Mouse (Mus musculus) liver, postnatal 0 days (tissue): ENCODE data around the gene Pole4. TPM values are rescaled to one million over a fixed set of nuclear protein-coding genes. Genes with fewer than 3 reads are reported as not detected.

Source experiments
- ATAC-seq: fragments of 200-750 bp; cut with Nextera tagmentation; 2 replicates; pipeline ENCODE4 v1.8.0; 2017; ENCODE audit warnings: mild to moderate bottlenecking, moderate library complexity
- DNase-seq: peaks from one replicate; pipeline ENCODE4 v3.0.0-alpha.2; 2016
- H3K27ac ChIP-seq: fragments of 300-500 bp; sonication (generic); 2 replicates; pipeline ENCODE4 v1.5.1; 2014; ENCODE audit warnings: antibody characterized with exemption, moderate library complexity, mild to moderate bottlenecking, low read depth
- H3K27me3 ChIP-seq: fragments of 300-500 bp; sonication (generic); 2 replicates; pipeline ENCODE4 v1.6.1; 2014; ENCODE audit warnings: low read length, control low read depth, mixed read lengths; ENCODE audit not compliant: insufficient read depth
- H3K36me3 ChIP-seq: fragments of 300-500 bp; sonication (generic); replicated peaks from 2 replicates; pipeline ENCODE4 v1.6.1; 2014; ENCODE audit warnings: mild to moderate bottlenecking, control low read depth, low read length, moderate library complexity, mixed read lengths; ENCODE audit not compliant: insufficient read depth
- H3K4me1 ChIP-seq: fragments of 300-500 bp; sonication (generic); 2 replicates; pipeline ENCODE4 v1.6.1; 2014; ENCODE audit warnings: antibody characterized with exemption, mild to moderate bottlenecking, control low read depth; ENCODE audit not compliant: insufficient read depth
- H3K4me2 ChIP-seq: fragments of 300-500 bp; sonication (generic); 2 replicates; pipeline ENCODE4 v1.6.1; 2014; ENCODE audit warnings: low read depth, mild to moderate bottlenecking, low read length, moderate library complexity, mixed read lengths
- H3K4me3 ChIP-seq: fragments of 300-500 bp; sonication (generic); 2 replicates; pipeline ENCODE4 v1.5.1; 2014; ENCODE audit warnings: low read depth, low read length
- H3K9ac ChIP-seq: fragments of 300-500 bp; sonication (generic); replicated peaks from 2 replicates; pipeline ENCODE4 v1.6.1; 2014; ENCODE audit warnings: mild to moderate bottlenecking, moderate library complexity
- H3K9me3 ChIP-seq: fragments of 300-500 bp; sonication (generic); 2 replicates; pipeline ENCODE4 v1.6.1; 2016; ENCODE audit warnings: mild to moderate bottlenecking, control low read depth, low read length, mixed read lengths
- CTCF ChIP-seq: sonication (generic); IDR thresholded peaks from 2 replicates; pipeline ENCODE4 v1.5.1; 2016; ENCODE audit warnings: antibody characterized with exemption, low read depth
- EP300 ChIP-seq: IDR thresholded peaks from 2 replicates; pipeline ENCODE4 v1.6.1; 2016; ENCODE audit warnings: antibody characterized with exemption, low read depth, mild to moderate bottlenecking
- WGBS: fragments of 180-500 bp; shearing (Covaris S2); extraction: QIAGEN DNeasy Blood & Tissue Kit; methylation state at CpG from one replicate; pipeline ENCODE4 v1.1.7; 2014; ENCODE audit not compliant: insufficient replicate concordance; 5-methylcytosine and 5-hydroxymethylcytosine counted together
- polyA plus RNA-seq: library from polyadenylated mRNA; unstranded; fragments of >200 nt; fragmentation: Nextera tagmentation; extraction: Ambion mirVana; gene quantifications from 2 replicates; pipeline ENCODE4 v1.2.1, GENCODE M21; 2015

The Pole4 gene
- polyA plus RNA-seq, 1 experiment from 2014 or later = 87.7 TPM

DNA sequence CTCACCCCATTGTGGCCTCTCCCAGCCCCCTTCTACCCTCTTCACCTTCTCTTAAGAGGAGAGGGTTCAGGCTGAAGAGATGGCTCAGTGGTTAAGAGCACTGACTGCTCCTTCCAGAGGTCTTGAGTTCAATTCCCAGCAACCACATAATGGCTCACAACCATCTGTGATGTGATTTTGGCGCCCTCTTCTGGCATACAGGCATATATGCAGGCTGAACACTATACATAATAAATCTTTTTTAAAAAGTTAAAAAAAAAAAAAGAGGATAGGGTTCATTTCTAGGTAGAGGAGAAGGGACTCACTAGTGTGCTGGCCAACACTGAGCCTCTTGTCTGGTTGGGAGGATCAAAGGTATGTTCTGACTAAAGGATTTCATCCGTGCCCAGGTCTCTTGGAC, 44.9 kb upstream of the Pole4 start:
- H3K9ac ChIP-seq = no peak overlapping the region
- no peak overlapping the region for H3K4me2 ChIP-seq
- no peak for DNase-seq
- H3K4me1 ChIP-seq = no peaks in the 10 kb centered on the region
- WGBS = 58% methylated on average over 2 of the region's 2 CpGs
- ATAC-seq = no peak
- peaks cover 9% of the 10 kb centered on the region; the same call in 1 of the 2 replicates for H3K36me3 ChIP-seq
- no peaks in the 10 kb centered on the region for H3K27me3 ChIP-seq
- H3K27ac ChIP-seq = no peak overlapping the region
- no peaks in the 10 kb centered on the region for H3K9me3 ChIP-seq
- no peak overlapping the region for H3K4me3 ChIP-seq
- TF ChIP-seq CTCF (peak; percentile 49), EP300 (no peak)

GRCm38 (mm10) chr6:82748106-82748672, 43.0 kb upstream of the Pole4 start:
- H3K27me3 ChIP-seq = no peaks in the 10 kb centered on the region
- DNase-seq = no peak
- no peak for ATAC-seq
- no peak overlapping the region for H3K4me3 ChIP-seq
- 80% methylated on average over 9 of the region's 9 CpGs for WGBS
- no peaks in the 10 kb centered on the region for H3K4me1 ChIP-seq
- no peak overlapping the region for H3K4me2 ChIP-seq
- H3K9me3 ChIP-seq = no peaks in the 10 kb centered on the region
- peaks cover 17% of the 10 kb centered on the region for H3K36me3 ChIP-seq
- H3K9ac ChIP-seq = no peak overlapping the region
- TF ChIP-seq CTCF (no peak), EP300 (no peak)
- no peak overlapping the region for H3K27ac ChIP-seq

GRCm38 (mm10) chr6:82747085-82747484, 41.9 kb upstream of the Pole4 start:
- Histone ChIP-seq H3K4me1 (no peaks in the 10 kb centered on the region), H3K9ac (no peak overlapping the region), H3K4me3 (no peak overlapping the region), H3K9me3 (no peaks in the 10 kb centered on the region), H3K36me3 (peaks cover 24% of the 10 kb centered on the region), H3K27me3 (no peaks in the 10 kb centered on the region), H3K27ac (no peak overlapping the region), H3K4me2 (no peak overlapping the region)
- TF ChIP-seq EP300 (no peak), CTCF (no peak)
- DNase-seq (no peak), ATAC-seq (no peak)
- 51% methylated on average over 5 of the region's 5 CpGs for WGBS

GRCm38 (mm10) chr6:82744553-82744952, 39.4 kb upstream of the Pole4 start:
- peaks cover 8% of the 10 kb centered on the region for H3K4me1 ChIP-seq
- 76% methylated on average over 9 of the region's 9 CpGs for WGBS
- TF ChIP-seq EP300 (no peak), CTCF (no peak)
- no peak overlapping the region for H3K4me2 ChIP-seq
- no peaks in the 10 kb centered on the region for H3K9me3 ChIP-seq
- peaks cover 17% of the 10 kb centered on the region for H3K36me3 ChIP-seq
- no peak for ATAC-seq
- DNase-seq = no peak
- no peak overlapping the region for H3K4me3 ChIP-seq
- H3K27ac ChIP-seq = no peak overlapping the region
- no peak overlapping the region for H3K9ac ChIP-seq
- no peaks in the 10 kb centered on the region for H3K27me3 ChIP-seq

GRCm38 (mm10) chr6:82741518-82741880, 36.3 kb upstream of the Pole4 start:
- Histone ChIP-seq H3K4me3 (no peak overlapping the region), H3K36me3 (peaks cover 32% of the 10 kb centered on the region), H3K27me3 (no peaks in the 10 kb centered on the region), H3K9me3 (no peaks in the 10 kb centered on the region), H3K27ac (no peak overlapping the region), H3K9ac (no peak overlapping the region), H3K4me1 (peaks cover 8% of the 10 kb centered on the region), H3K4me2 (0 out of 2 replicates have a peak overlapping the region, but pooled peaks have one; percentile 22)
- DNase-seq (no peak), ATAC-seq (no peak)
- TF ChIP-seq EP300 = no peak
- 44% methylated on average over 5 of the region's 5 CpGs for WGBS

DNA sequence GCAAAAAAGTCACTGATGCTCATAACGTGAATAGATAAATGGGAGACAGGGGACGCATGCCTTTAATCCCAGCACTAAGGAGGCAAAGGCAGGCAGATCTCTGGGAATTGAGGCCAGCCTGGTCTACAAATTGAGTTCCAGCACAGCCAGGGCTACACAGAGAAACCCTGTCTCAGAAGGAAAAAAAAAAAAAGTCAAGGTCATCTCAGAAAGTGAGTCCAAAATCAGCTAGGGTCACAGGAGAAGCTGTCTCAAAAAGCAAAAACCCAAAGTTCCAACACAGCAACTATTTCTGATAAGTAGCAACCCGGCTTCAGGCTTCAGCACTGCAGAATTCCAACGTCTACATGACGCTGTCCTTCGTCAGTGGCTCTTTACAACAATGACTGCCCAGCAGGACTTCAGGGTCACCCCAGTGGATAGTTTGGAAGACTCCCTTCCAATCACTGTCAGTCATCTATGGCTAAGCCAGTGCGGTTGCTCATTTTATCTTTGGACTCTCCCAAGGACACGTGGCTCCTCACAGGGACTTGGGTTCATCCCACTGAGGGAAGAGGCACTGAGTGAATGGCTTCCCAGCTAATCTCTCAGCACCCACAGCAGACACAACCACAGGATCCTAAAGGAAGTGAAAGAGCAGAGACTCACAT, 35.8 kb upstream of the Pole4 start:
- no peak for ATAC-seq
- no peak overlapping the region for H3K9ac ChIP-seq
- H3K4me3 ChIP-seq = no peak overlapping the region
- no peak for DNase-seq
- H3K36me3 ChIP-seq = peaks cover 35% of the 10 kb centered on the region
- WGBS = 63% methylated on average over 8 of the region's 8 CpGs
- no peak overlapping the region for H3K27ac ChIP-seq
- H3K27me3 ChIP-seq = no peaks in the 10 kb centered on the region
- H3K4me2 ChIP-seq = 0 out of 2 replicates have a peak overlapping the region, but pooled peaks have one; percentile 22
- peaks cover 8% of the 10 kb centered on the region for H3K4me1 ChIP-seq
- no peaks in the 10 kb centered on the region for H3K9me3 ChIP-seq
- TF ChIP-seq CTCF = no peak
- TF ChIP-seq EP300 = no peak
